Mouse (Mus musculus) midbrain, postnatal 0 days (tissue): Measurements from ENCODE around the gene Ptma. TPM values are rescaled to one million over a fixed set of nuclear protein-coding genes. Genes with fewer than 3 reads are reported as not detected.

Experiments
- ATAC-seq: fragments of 200-750 bp; cut with Nextera tagmentation; 2 replicates; pipeline ENCODE4 v1.8.0; 2017; ENCODE audit warnings: moderate number of reproducible peaks, mild to moderate bottlenecking, moderate TSS enrichment, moderate library complexity; ENCODE audit not compliant: low FRiP score
- DNase-seq: peaks from one replicate; pipeline ENCODE4 v3.0.0-alpha.2; 2015; ENCODE audit warnings: low spot score
- H3K27ac ChIP-seq: fragments of 300-500 bp; sonication (generic); 2 replicates; pipeline ENCODE4 v1.5.1; 2014; ENCODE audit warnings: low read depth, mild to moderate bottlenecking, low read length, mixed read lengths
- H3K27me3 ChIP-seq: fragments of 300-500 bp; sonication (generic); 2 replicates; pipeline ENCODE4 v1.6.1; 2014; ENCODE audit warnings: low read length, control low read depth, mixed read lengths; ENCODE audit not compliant: insufficient read depth
- H3K36me3 ChIP-seq: fragments of 300-500 bp; sonication (generic); 2 replicates; pipeline ENCODE4 v1.6.1; 2014; ENCODE audit warnings: low read length, control low read depth, mixed read lengths; ENCODE audit not compliant: insufficient read depth
- H3K4me1 ChIP-seq: fragments of 300-500 bp; sonication (generic); 2 replicates; pipeline ENCODE4 v1.6.1; 2014; ENCODE audit warnings: mild to moderate bottlenecking, control low read depth, antibody characterized with exemption, low read length, mixed read lengths; ENCODE audit not compliant: insufficient read depth
- H3K4me2 ChIP-seq: fragments of 300-500 bp; sonication (generic); 2 replicates; pipeline ENCODE4 v1.6.1; 2014; ENCODE audit warnings: low read depth, mild to moderate bottlenecking, low read length, mixed read lengths; ENCODE audit not compliant: poor library complexity, severe bottlenecking
- H3K4me3 ChIP-seq: fragments of 300-500 bp; sonication (generic); 2 replicates; pipeline ENCODE4 v1.5.1; 2014; ENCODE audit warnings: low read depth, mild to moderate bottlenecking, low read length, moderate library complexity
- H3K9ac ChIP-seq: fragments of 300-500 bp; sonication (generic); replicated peaks from 2 replicates; pipeline ENCODE4 v1.6.1; 2014; ENCODE audit warnings: mild to moderate bottlenecking, low read length, moderate library complexity, mixed read lengths; ENCODE audit not compliant: poor library complexity, severe bottlenecking
- H3K9me3 ChIP-seq: fragments of 300-500 bp; sonication (generic); 2 replicates; pipeline ENCODE4 v1.6.1; 2016; ENCODE audit warnings: low read length, control low read depth
- CTCF ChIP-seq: IDR thresholded peaks from 2 replicates; pipeline ENCODE4 v1.5.1; 2016; ENCODE audit warnings: antibody characterized with exemption, mild to moderate bottlenecking
- WGBS: fragments of 180-500 bp; shearing (Covaris S2); extraction: QIAGEN DNeasy Blood & Tissue Kit; methylation state at CpG from one replicate; pipeline ENCODE4 v1.1.7; 2014; 5-methylcytosine and 5-hydroxymethylcytosine counted together
- polyA plus RNA-seq: library from polyadenylated mRNA; unstranded; fragments of >200 nt; fragmentation: Nextera tagmentation; extraction: Ambion mirVana; gene quantifications from 2 replicates; pipeline ENCODE4 v1.2.1, GENCODE M21; 2015
- total RNA-seq: library from RNA; depleted of rRNA; stranded (reverse); fragments of >200 nt; gene quantifications from 2 replicates; pipeline ENCODE4 v1.2.3, GENCODE M21; 2014

The Ptma gene
- total and polyA plus RNA-seq, 2 experiments from 2014 or later = 947 to 1,354 TPM

DNA sequence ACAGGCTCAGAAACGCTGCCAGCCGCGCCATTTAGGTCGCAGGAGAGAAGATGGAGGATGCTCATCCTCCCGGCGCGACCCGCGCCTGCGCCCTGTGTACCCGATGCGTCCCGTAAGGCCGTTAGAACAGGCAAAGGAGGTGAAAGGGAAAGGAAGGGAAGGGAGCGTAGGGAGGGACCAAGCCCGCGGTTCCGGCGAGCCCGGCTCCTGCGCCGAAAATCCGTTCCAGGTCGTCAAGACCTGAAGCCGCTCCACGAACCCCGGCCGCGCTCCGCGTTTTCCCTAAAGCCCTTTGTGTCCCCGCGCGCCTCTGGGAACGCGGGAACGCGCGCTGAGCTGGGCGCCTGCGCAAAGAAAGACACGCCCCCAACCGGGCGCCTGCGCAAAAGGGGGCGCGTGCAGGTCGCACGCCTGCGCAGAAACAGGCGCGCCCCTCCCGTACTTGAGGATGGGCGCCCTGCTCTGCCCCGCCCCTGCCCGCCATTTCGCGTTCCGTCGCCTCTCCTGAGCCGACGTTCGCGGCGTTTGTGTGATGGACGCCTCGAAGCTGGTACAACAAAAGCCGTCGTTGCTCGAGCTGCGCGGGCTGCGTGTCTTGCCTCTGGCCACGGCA is 39.1 kb upstream of the Ptma start:
- H3K9me3 ChIP-seq = no peaks in the 10 kb centered on the region
- peak overlapping the region; percentile 95 for H3K9ac ChIP-seq
- TF ChIP-seq CTCF = peak; percentile 24
- DNase-seq = peak; percentile 99
- no peaks in the 10 kb centered on the region for H3K36me3 ChIP-seq
- under 1% methylated on average over 68 of the region's 74 CpGs for WGBS
- H3K4me1 ChIP-seq = 0 out of 2 replicates have a peak, but pooled peaks cover 3% of the 10 kb centered on the region
- H3K4me2 ChIP-seq = peak overlapping the region; percentile 87
- no peaks in the 10 kb centered on the region for H3K27me3 ChIP-seq
- peak overlapping the region; percentile 53 for H3K4me3 ChIP-seq
- H3K27ac ChIP-seq = peak overlapping the region; percentile 100
- peak; percentile 97 for ATAC-seq

DNA sequence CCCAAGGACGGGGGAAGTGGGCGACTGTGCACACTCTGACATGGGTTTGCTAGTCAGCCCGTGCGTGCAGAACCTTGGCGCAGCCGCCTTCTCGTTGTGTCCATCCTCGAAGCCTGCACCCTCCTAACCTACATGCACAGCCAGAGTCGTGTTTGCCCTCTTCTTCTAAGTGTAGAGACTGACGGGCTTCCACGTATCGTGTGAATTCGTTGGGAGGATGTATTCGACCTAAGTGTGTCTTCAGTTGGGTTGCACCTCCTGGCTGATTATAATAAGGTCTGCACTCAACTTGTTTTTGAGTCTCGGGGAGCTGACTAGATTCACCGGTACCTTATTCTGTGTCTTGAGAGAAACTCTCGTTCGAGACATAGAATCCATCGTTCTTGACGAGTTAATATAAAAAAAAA is 38.6 kb upstream of the Ptma start:
- peak overlapping the region; percentile 87 for H3K4me2 ChIP-seq
- H3K4me1 ChIP-seq = 0 out of 2 replicates have a peak, but pooled peaks cover 3% of the 10 kb centered on the region
- H3K27ac ChIP-seq = peak overlapping the region; percentile 100
- ATAC-seq (no peak; the same call in 1 of the 2 replicates), DNase-seq (no peak)
- H3K9ac ChIP-seq = peak overlapping the region; percentile 95
- no peaks in the 10 kb centered on the region for H3K27me3 ChIP-seq
- TF ChIP-seq CTCF = no peak
- 9% methylated on average over 20 of the region's 20 CpGs for WGBS
- no peaks in the 10 kb centered on the region for H3K36me3 ChIP-seq
- H3K4me3 ChIP-seq = peak overlapping the region; percentile 53
- H3K9me3 ChIP-seq = no peaks in the 10 kb centered on the region

DNA sequence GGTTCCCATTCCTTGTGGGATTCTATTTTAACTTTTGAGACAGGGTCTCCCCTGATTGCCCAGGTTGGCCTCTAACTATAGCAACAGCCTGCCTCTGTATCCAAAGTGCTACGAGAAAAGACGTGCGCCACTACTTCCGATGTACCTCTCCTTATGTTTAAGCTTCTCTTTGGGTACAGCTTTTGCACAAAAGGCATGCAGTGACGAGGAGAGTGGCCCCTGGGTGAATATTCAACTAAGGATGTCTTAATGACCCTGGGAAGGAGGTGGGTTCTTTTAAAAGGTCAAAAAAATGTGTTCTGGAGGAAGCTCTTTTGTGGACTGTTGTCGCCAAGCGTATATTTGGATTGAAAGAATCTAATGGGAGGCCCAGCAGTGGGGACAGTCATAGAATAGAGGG is 38.2 kb upstream of the Ptma start:
- WGBS = 47% methylated on average over 7 of the region's 7 CpGs
- Histone ChIP-seq H3K9me3 (no peaks in the 10 kb centered on the region), H3K27ac (peak overlapping the region; percentile 100), H3K36me3 (no peaks in the 10 kb centered on the region), H3K4me3 (peak overlapping the region; percentile 53), H3K9ac (peak overlapping the region; percentile 95), H3K4me2 (peak overlapping the region; percentile 87), H3K4me1 (0 out of 2 replicates have a peak, but pooled peaks cover 3% of the 10 kb centered on the region), H3K27me3 (no peaks in the 10 kb centered on the region)
- no peak for DNase-seq
- ATAC-seq = no peak
- no peak for TF ChIP-seq CTCF

DNA sequence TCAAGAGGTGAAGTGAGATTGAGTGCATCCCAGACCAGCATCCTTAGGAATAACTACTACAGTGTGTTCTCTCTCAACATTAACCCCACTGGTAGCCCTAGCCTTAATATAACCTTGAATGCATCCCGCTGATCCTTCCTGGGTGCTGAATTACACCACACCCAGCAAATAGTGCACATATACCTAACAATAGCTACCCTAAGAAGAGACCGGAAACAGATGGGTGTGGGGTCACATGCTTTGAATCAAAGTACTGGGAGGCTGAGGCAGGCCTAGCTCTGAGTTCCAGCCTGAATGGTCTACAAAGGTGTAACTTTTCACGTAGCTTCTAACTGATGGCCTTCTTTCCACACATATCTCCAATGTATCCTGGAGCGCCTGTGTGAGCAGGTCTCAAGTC is 37.8 kb upstream of the Ptma start:
- H3K9me3 ChIP-seq = no peaks in the 10 kb centered on the region
- 0 out of 2 replicates have a peak, but pooled peaks cover 3% of the 10 kb centered on the region for H3K4me1 ChIP-seq
- H3K9ac ChIP-seq = no peak overlapping the region
- no peak for ATAC-seq
- no peaks in the 10 kb centered on the region for H3K36me3 ChIP-seq
- peak overlapping the region; percentile 87 for H3K4me2 ChIP-seq
- no peaks in the 10 kb centered on the region for H3K27me3 ChIP-seq
- no peak for TF ChIP-seq CTCF
- WGBS = over 99% methylated on average over 4 of the region's 4 CpGs
- DNase-seq = no peak
- H3K27ac ChIP-seq = peak overlapping the region; percentile 100
- H3K4me3 ChIP-seq = no peak overlapping the region

DNA sequence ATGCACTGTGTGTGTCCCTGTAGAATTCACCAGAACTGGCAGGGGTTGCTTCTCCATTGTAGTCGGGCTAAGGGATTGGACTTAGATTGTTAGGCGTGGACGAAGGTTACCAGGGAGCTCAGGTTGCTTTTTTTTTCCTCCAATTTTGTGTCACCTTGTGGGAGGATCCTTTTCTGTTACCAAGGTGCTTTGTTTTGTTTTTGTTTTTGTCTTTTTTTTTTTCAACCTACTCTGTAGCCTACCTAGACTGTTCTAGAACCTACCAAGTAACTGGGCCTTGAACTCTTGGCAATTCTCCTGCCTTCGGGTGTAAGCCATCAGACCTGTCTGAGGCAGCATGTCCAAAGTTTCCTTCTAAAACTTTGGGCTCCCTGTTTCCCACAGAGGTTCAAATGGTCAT is 36.6 kb upstream of the Ptma start:
- H3K4me3 ChIP-seq = no peak overlapping the region
- H3K27ac ChIP-seq = no peak overlapping the region
- 0 out of 2 replicates have a peak, but pooled peaks cover 3% of the 10 kb centered on the region for H3K4me1 ChIP-seq
- DNase-seq (no peak), ATAC-seq (no peak)
- H3K36me3 ChIP-seq = no peaks in the 10 kb centered on the region
- TF ChIP-seq CTCF = no peak
- 94% methylated on average over 4 of the region's 4 CpGs for WGBS
- no peak overlapping the region for H3K9ac ChIP-seq
- no peak overlapping the region for H3K4me2 ChIP-seq
- H3K27me3 ChIP-seq = no peaks in the 10 kb centered on the region
- no peaks in the 10 kb centered on the region for H3K9me3 ChIP-seq

DNA sequence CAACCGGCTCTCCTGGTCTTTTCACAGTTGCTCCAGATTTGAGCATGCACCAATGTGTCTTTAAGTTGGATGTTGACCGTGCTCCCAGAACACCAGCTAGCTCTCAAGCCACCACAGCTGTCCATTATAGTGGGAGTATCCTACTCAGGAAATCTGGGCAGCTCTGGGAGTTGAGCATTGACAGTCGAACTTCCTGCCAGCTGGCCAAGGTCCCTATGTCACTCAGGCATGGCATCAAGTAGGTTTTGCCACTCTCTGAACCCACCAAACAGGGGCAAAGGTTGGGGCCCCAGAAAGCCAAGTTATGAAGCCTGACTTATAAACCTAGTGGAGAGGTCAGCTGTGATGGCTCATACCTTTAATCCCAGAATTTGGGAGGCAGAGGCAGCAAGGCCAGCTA is 35.8 kb upstream of the Ptma start:
- Histone ChIP-seq H3K4me2 (no peak overlapping the region), H3K36me3 (no peaks in the 10 kb centered on the region), H3K27me3 (no peaks in the 10 kb centered on the region), H3K4me1 (0 out of 2 replicates have a peak, but pooled peaks cover 3% of the 10 kb centered on the region), H3K27ac (no peak overlapping the region), H3K9ac (no peak overlapping the region), H3K4me3 (no peak overlapping the region), H3K9me3 (no peaks in the 10 kb centered on the region)
- TF ChIP-seq CTCF = no peak
- WGBS = 89% methylated on average over 3 of the region's 3 CpGs
- no peak for ATAC-seq
- no peak for DNase-seq
